Mouse (Mus musculus): Measurements from ENCODE around the gene Prtn3. TPM values are rescaled to one million over a fixed set of nuclear protein-coding genes. Genes with fewer than 3 reads are reported as not detected.

Gene Prtn3
- total RNA-seq, 2 experiments from 2014 or later, result not detected

- no peak for TF ChIP-seq CTCF (IDR thresholded peaks at IDR 0.05)
- Histone ChIP-seq H3K27ac (no peak overlapping the region), H3K4me3 (no peak overlapping the region)
- intact Hi-C loops (cut with DNase I), result no loop called here
- DNase-seq, result no peak
These were observed 55.9 kb downstream of the Prtn3 start for GRCm38 (mm10) chr10:79929967-79930825.

GRCm38 (mm10) chr10:79930826-79931186 lies 56.5 kb downstream of the Prtn3 start:
- intact Hi-C loops (cut with DNase I), result no loop called here

DNA sequence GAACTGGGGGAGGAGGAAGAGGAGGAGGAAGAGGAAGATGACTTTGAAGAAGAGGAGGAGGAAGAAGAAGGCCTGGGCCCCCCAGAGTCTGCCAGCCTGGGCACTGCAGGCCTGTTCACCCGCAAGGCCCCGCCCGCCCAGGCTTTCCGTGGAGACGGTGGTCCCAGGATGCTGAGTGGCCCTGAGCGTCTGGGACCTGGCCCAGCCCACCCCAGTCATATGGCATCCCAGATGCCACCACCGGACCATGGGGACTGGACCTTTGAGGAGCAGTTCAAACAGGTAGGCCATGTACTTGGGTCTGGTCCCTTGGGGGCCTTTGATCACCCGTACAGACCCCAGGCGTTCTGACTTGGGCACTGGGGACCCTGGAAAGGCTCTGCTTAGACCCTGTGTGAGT lies 57.5 kb downstream of the Prtn3 start:
- no peak for DNase-seq
- Histone ChIP-seq H3K27ac (peak overlapping the region; percentile 77; the same call in 1 of the 2 replicates), H3K4me3 (no peak overlapping the region)
- TF ChIP-seq CTCF (IDR thresholded peaks at IDR 0.05), result no peak
- intact Hi-C loops (cut with DNase I), result no loop called here

More at GRCm38 (mm10) chr10:79930826-79931186, 56.5 kb downstream of the Prtn3 start:
- no peak overlapping the region for H3K27ac ChIP-seq
- no peak for TF ChIP-seq CTCF (IDR thresholded peaks at IDR 0.05)
- no peak for DNase-seq
- no peak overlapping the region for H3K4me3 ChIP-seq

- no peak for TF ChIP-seq CTCF (IDR thresholded peaks at IDR 0.05)
- Histone ChIP-seq H3K4me3 (peak overlapping the region; percentile 1; the same call in 1 of the 2 replicates), H3K27ac (peak overlapping the region; percentile 77)
- intact Hi-C loops (cut with DNase I), result no loop called here
- DNase-seq, result peak; percentile 88
These were observed 58.5 kb downstream of the Prtn3 start for GRCm38 (mm10) chr10:79932736-79933135.

Small RNAs within 50 kb of the gene (microRNA-seq; reads per million reads assigned to microRNA genes)
- gene Mir6910, result not detected

Other genes with a start within 250 kb of the Prtn3 start
- 1 to 10 TPM; 3.2 to 7.5 TPM for gene Shc2, start 236.6 kb upstream of the Prtn3 start, total RNA-seq (2021)
- gene Odf3l2, start 228.7 kb upstream of the Prtn3 start, total RNA-seq (2021), result 100 to 1,000 TPM in 1 of 2 experiments, 10 to 100 TPM in 1; 56.6 to 180 TPM
- not detected for gene Madcam1, start 209.9 kb upstream of the Prtn3 start, total RNA-seq (2021)
- 10 to 100 TPM; 18.4 to 19.2 TPM for gene Tpgs1, start 205.1 kb upstream of the Prtn3 start, total RNA-seq (2021)
- 100 to 1,000 TPM; 366 to 415 TPM for gene Cdc34, start 192.3 kb upstream of the Prtn3 start, total RNA-seq (2021)
- 1 to 10 TPM; 7.2 to 9.8 TPM for gene Gzmm, start 185.5 kb upstream of the Prtn3 start, total RNA-seq (2021)
- 100 to 1,000 TPM; 650 to 652 TPM for gene Bsg, start 170.0 kb upstream of the Prtn3 start, total RNA-seq (2021)
- under 1 TPM; 0.47 to 0.84 TPM for gene Hcn2, start 157.8 kb upstream of the Prtn3 start, total RNA-seq (2021)
- 10 to 100 TPM; 27.0 to 40.8 TPM for gene Polrmt, start 127.9 kb upstream of the Prtn3 start, total RNA-seq (2021)
- gene Fgf22, start 119.4 kb upstream of the Prtn3 start, total RNA-seq (2021), result not detected
- 10 to 100 TPM; 46.1 to 53.6 TPM for gene Rnf126, start 107.5 kb upstream of the Prtn3 start, total RNA-seq (2021)
- gene Fstl3, start 97.2 kb upstream of the Prtn3 start, total RNA-seq (2021), result 1 to 10 TPM; 1.0 to 1.5 TPM
- gene Prss57, start 83.5 kb upstream of the Prtn3 start, total RNA-seq (2021), result not detected
- gene Palm, start 80.9 kb upstream of the Prtn3 start, total RNA-seq (2021), result 10 to 100 TPM; 18.1 to 23.0 TPM
- gene Misp, start 53.5 kb upstream of the Prtn3 start, total RNA-seq (2021), result not detected
- gene Ptbp1, start 20.0 kb upstream of the Prtn3 start, total RNA-seq (2021), result 10 to 100 TPM; 18.8 to 25.1 TPM
- gene Plppr3, start 158 bp downstream of the Prtn3 start, total RNA-seq (2021), result under 1 TPM in 1 of 2 experiments, not detected in 1; 0.17 TPM
- not detected for gene Elane, start 11.8 kb downstream of the Prtn3 start, total RNA-seq (2021)
- 10 to 100 TPM; 12.9 to 77.1 TPM for gene Cfd, start 16.4 kb downstream of the Prtn3 start, total RNA-seq (2021)
- gene Med16, start 34.4 kb downstream of the Prtn3 start, total RNA-seq (2021), result 10 to 100 TPM; 32.6 to 37.2 TPM
- not detected for gene Gm26602, start 36.4 kb downstream of the Prtn3 start, total RNA-seq (2021)
- under 1 TPM; 0.17 to 0.23 TPM for gene Kiss1r, start 42.5 kb downstream of the Prtn3 start, total RNA-seq (2021)
- gene R3hdm4, start 46.7 kb downstream of the Prtn3 start, total RNA-seq (2021), result 100 to 1,000 TPM; 107 to 121 TPM
- gene Arid3a, start 52.6 kb downstream of the Prtn3 start, total RNA-seq (2021), result 1 to 10 TPM; 1.8 to 2.1 TPM
- gene Wdr18, start 85.7 kb downstream of the Prtn3 start, total RNA-seq (2021), result 10 to 100 TPM; 19.7 to 22.0 TPM
- under 1 TPM; 0.25 to 0.28 TPM for gene Grin3b, start 96.2 kb downstream of the Prtn3 start, total RNA-seq (2021)
- 10 to 100 TPM; 70.9 to 75.1 TPM for gene Tmem259, start 109.9 kb downstream of the Prtn3 start, total RNA-seq (2021)
- gene Cnn2, start 114.1 kb downstream of the Prtn3 start, total RNA-seq (2021), result 1 to 10 TPM; 3.9 to 9.7 TPM
- gene Abca7, start 122.0 kb downstream of the Prtn3 start, total RNA-seq (2021), result 1 to 10 TPM; 6.7 to 7.2 TPM
- gene Arhgap45, start 142.2 kb downstream of the Prtn3 start, total RNA-seq (2021), result 1 to 10 TPM in 1 of 2 experiments, under 1 TPM in 1; 0.97 to 1.4 TPM
- 10 to 100 TPM; 42.0 to 50.9 TPM for gene Polr2e, start 165.3 kb downstream of the Prtn3 start, total RNA-seq (2021)
- gene Gpx4, start 172.7 kb downstream of the Prtn3 start, total RNA-seq (2021), result 100 to 1,000 TPM; 552 to 603 TPM
- 1 to 10 TPM; 6.2 to 7.1 TPM for gene Sbno2, start 231.1 kb downstream of the Prtn3 start, total RNA-seq (2021)
- 100 to 1,000 TPM; 144 to 153 TPM for gene Stk11, start 241.3 kb downstream of the Prtn3 start, total RNA-seq (2021)

Measured in gastrocnemius, adult 2 months (tissue).